Mouse (Mus musculus) CD4-positive, CD25-positive, alpha-beta regulatory T cell, adult 4 months (primary cell): ENCODE measurements around the gene Ube2c. TPM values are rescaled to one million over a fixed set of nuclear protein-coding genes. Genes with fewer than 3 reads are reported as not detected.

Source experiments
- ATAC-seq: one replicate; pipeline ENCODE4 v1.8.0; 2017
- polyA plus RNA-seq, 2 experiments: library from polyadenylated mRNA; unstranded; fragments of 100-300 nt; shearing (Covaris generic); gene quantifications; one replicate each; pipeline ENCODE4 v1.2.1; 2017

The Ube2c gene
- polyA plus RNA-seq, 2 experiments from 2014 or later = 7.7 to 11.4 TPM

GRCm38 (mm10) chr2:164790451-164790850, 20.8 kb downstream of the Ube2c start:
- ATAC-seq = no peak

GRCm38 (mm10) chr2:164791841-164792261, 22.2 kb downstream of the Ube2c start:
- ATAC-seq = no peak

- ATAC-seq = no peak
Observed at GRCm38 (mm10) chr2:164792400-164793190, 22.9 kb downstream of the Ube2c start.

GRCm38 (mm10) chr2:164793236-164793635, 23.5 kb downstream of the Ube2c start:
- ATAC-seq = no peak

- ATAC-seq = no peak
Observed at GRCm38 (mm10) chr2:164793772-164794171, 24.1 kb downstream of the Ube2c start.

- ATAC-seq = peak; percentile 79
Observed at GRCm38 (mm10) chr2:164794293-164794692, 24.6 kb downstream of the Ube2c start.

- no peak for ATAC-seq
Observed at GRCm38 (mm10) chr2:164795868-164796267, 26.2 kb downstream of the Ube2c start.

- ATAC-seq = peak; percentile 48
Observed at GRCm38 (mm10) chr2:164798554-164798953, 28.9 kb downstream of the Ube2c start.

GRCm38 (mm10) chr2:164800252-164801004, 30.7 kb downstream of the Ube2c start:
- ATAC-seq = no peak

GRCm38 (mm10) chr2:164803201-164803920, 33.7 kb downstream of the Ube2c start:
- no peak for ATAC-seq

- ATAC-seq = no peak
Observed at GRCm38 (mm10) chr2:164803921-164804313, 34.2 kb downstream of the Ube2c start.

- peak; percentile 97 for ATAC-seq
Observed at GRCm38 (mm10) chr2:164804533-164805331, 35.0 kb downstream of the Ube2c start, which contains the start of the genes Acot8 and Zswim3. Gene Acot8 (minus strand): TSS chr2:164804882. Gene Zswim3 (plus strand): TSS chr2:164805098.

- peak; percentile 12 for ATAC-seq
Observed at GRCm38 (mm10) chr2:164805332-164805718, 35.6 kb downstream of the Ube2c start.

- ATAC-seq = no peak
Observed at GRCm38 (mm10) chr2:164806614-164807013, 36.9 kb downstream of the Ube2c start.

GRCm38 (mm10) chr2:164813557-164813956, 43.9 kb downstream of the Ube2c start:
- no peak for ATAC-seq

- no peak for ATAC-seq
Observed at GRCm38 (mm10) chr2:164815348-164815747, 45.6 kb downstream of the Ube2c start.

- ATAC-seq = no peak
Observed at GRCm38 (mm10) chr2:164815821-164816220, 46.1 kb downstream of the Ube2c start.

GRCm38 (mm10) chr2:164817206-164817605, 47.5 kb downstream of the Ube2c start:
- ATAC-seq = no peak

GRCm38 (mm10) chr2:164817703-164818102, 48.0 kb downstream of the Ube2c start:
- no peak for ATAC-seq

- no peak for ATAC-seq
Observed at GRCm38 (mm10) chr2:164821060-164821459, 51.4 kb downstream of the Ube2c start.

GRCm38 (mm10) chr2:164822636-164823165, 53.0 kb downstream of the Ube2c start, which contains the start of gene Zswim1:
Gene Zswim1 (plus strand): TSS chr2:164822686.
- peak; percentile 100 for ATAC-seq

GRCm38 (mm10) chr2:164823181-164823585, 53.5 kb downstream of the Ube2c start:
- no peak for ATAC-seq
